Mouse (Mus musculus) liver, adult 2 months (tissue): ENCODE measurements around the gene Zbtb20. TPM values are rescaled to one million over a fixed set of nuclear protein-coding genes. Genes with fewer than 3 reads are reported as not detected.
A peak's percentile ranks its signal among the peaks of the same experiment; 100 is the strongest.

Source experiments
- DNase-seq: peaks from one replicate; pipeline ENCODE4 v3.0.0-alpha.2; 2011; ENCODE audit warnings: low read depth, low spot score; ENCODE audit errors: extremely low read depth
- H3K27ac ChIP-seq: fragments of 200-500 bp; replicated peaks from 2 replicates; pipeline ENCODE4 v1.5.1; 2012; ENCODE audit warnings: low read depth, mild to moderate bottlenecking, control low read depth, inconsistent platforms, low read length; ENCODE audit not compliant: insufficient read depth
- H3K27me3 ChIP-seq: fragments of 200-500 bp; 2 replicates; pipeline ENCODE4 v1.6.1; 2012; ENCODE audit warnings: mild to moderate bottlenecking, moderate library complexity, low read length, inconsistent platforms; ENCODE audit not compliant: control insufficient read depth, insufficient read depth
- H3K36me3 ChIP-seq: fragments of 200-500 bp; 2 replicates; pipeline ENCODE4 v1.6.1; 2012; ENCODE audit warnings: low read length, inconsistent platforms; ENCODE audit not compliant: control insufficient read depth, insufficient read depth
- H3K4me1 ChIP-seq: fragments of 200-500 bp; 2 replicates; pipeline ENCODE4 v1.6.1; 2011; ENCODE audit warnings: low read length; ENCODE audit not compliant: control insufficient read depth, insufficient read depth
- H3K4me3 ChIP-seq: fragments of 200-500 bp; 2 replicates; pipeline ENCODE4 v1.5.1; 2011; ENCODE audit warnings: low read depth, mild to moderate bottlenecking, control low read depth, low read length, moderate library complexity; ENCODE audit not compliant: insufficient read depth
- H3K79me2 ChIP-seq: fragments of 200-500 bp; 2 replicates; pipeline ENCODE4 v1.6.1; 2012; ENCODE audit warnings: inconsistent platforms, mild to moderate bottlenecking, low read length, moderate library complexity; ENCODE audit not compliant: control insufficient read depth, insufficient read depth
- H3K9ac ChIP-seq: fragments of 200-500 bp; 2 replicates; pipeline ENCODE4 v1.6.1; 2012; ENCODE audit warnings: low read depth, mild to moderate bottlenecking, control low read depth, inconsistent platforms, low read length
- CTCF ChIP-seq: fragments of 200-500 bp; IDR thresholded peaks from 2 replicates; pipeline ENCODE4 v1.5.1; 2011; ENCODE audit warnings: low read depth, low read length, control low read depth
- POLR2A ChIP-seq: fragments of 200-500 bp; IDR thresholded peaks from 2 replicates; pipeline ENCODE4 v1.6.1; 2011; ENCODE audit warnings: low read length, control low read depth; ENCODE audit not compliant: insufficient read depth; ENCODE audit errors: extremely low read depth
- WGBS: fragments of 180-500 bp; shearing (Covaris S2); methylation state at CpG from one replicate; pipeline ENCODE4 v1.1.7; 2018; 5-methylcytosine and 5-hydroxymethylcytosine counted together
- polyA plus RNA-seq: library from polyadenylated mRNA; depleted of rRNA; stranded (reverse); fragments of >200 nt; gene quantifications from 2 replicates; pipeline ENCODE4 v1.2.3, GENCODE M21; 2012
- total RNA-seq: library from RNA; depleted of rRNA; stranded (reverse); fragments of >200 nt; gene quantifications from 2 replicates; pipeline ENCODE4 v1.2.3, GENCODE M21; 2014

Gene Zbtb20
- total and polyA plus RNA-seq, 2 experiments: 17.8 to 52.6 TPM

DNA sequence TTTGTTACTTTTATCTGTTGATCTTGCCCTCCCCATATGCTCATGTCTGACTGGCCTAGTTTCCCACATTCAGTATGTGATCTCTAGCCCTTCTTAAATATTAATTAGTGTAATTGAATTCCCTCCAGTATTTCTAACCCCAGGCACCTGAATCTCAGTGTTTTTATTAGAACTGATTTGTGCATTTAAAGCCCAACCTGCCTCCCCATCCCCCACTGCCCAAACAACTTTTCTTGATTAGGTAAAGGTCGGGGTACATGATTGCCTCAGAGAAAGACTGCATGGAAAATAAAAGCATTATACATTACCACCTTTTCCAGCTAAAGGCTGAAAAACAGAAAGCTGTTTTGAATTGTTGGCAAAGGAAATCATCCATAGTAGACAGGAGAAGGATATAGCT lies 383.8 kb downstream of the Zbtb20 start:
- 18% methylated on average over 1 of the region's 1 CpGs for WGBS
- Histone ChIP-seq H3K4me3 (no peak overlapping the region), H3K36me3 (peaks cover 12% of the 10 kb centered on the region), H3K79me2 (peaks cover 3% of the 10 kb centered on the region; the same call in 1 of the 2 replicates), H3K4me1 (peaks cover 3% of the 10 kb centered on the region; the same call in 1 of the 2 replicates), H3K27me3 (no peaks in the 10 kb centered on the region), H3K9ac (no peak overlapping the region), H3K27ac (no peak overlapping the region)
- peak; percentile 48 for DNase-seq
- no peak for TF ChIP-seq POLR2A

DNA sequence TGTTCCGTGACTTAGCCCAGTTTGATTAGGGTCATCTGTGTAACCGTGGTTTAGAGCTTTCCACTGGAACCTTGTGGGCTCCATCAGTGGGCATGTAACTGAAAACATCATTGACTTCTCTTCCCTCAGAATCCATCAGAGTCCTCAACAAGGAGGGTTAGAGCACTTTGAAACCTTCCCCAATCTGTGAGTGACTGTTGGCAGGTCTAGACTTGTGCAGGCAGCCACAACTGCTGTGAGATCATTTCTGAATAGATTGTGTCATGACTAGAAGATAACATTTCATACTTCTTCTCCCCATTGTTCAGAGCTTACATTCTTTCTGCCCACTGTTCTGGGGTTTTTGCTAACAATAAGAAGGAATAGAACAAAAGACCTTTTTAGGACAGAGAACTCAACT lies 385.2 kb downstream of the Zbtb20 start:
- no peaks in the 10 kb centered on the region for H3K27me3 ChIP-seq
- WGBS: 86% methylated on average over 2 of the region's 2 CpGs
- no peak overlapping the region for H3K4me3 ChIP-seq
- H3K27ac ChIP-seq: no peak overlapping the region
- peaks cover 3% of the 10 kb centered on the region; the same call in 1 of the 2 replicates for H3K4me1 ChIP-seq
- H3K36me3 ChIP-seq: peaks cover 13% of the 10 kb centered on the region
- DNase-seq: no peak
- peaks cover 3% of the 10 kb centered on the region; the same call in 1 of the 2 replicates for H3K79me2 ChIP-seq
- H3K9ac ChIP-seq: no peak overlapping the region
- no peak for TF ChIP-seq POLR2A
- TF ChIP-seq CTCF: no peak

DNA sequence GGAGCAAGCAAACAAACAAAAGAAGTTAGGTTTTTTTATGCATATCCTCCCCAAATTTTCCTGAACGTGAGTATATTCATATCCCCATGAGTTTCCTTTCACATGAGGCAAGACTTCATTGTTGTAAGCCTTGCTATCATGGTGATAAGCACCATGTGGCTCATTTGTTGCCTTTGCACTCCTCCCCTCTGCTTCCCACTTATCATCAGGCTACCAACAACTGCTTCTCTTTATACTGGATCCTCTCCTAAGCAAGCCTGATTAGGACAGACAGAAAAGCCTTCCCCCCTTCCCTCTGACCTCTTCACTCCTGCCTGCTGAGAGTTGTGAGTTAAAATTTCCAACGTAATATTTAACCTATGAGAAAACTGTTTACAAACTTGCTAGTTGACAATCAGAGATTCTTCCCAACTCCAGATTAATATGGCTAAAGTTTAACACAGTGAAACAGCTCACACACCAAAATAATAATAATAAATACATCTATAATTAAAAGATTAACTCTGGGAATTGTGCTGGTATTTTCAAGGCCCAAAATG lies 398.4 kb downstream of the Zbtb20 start:
- DNase-seq: no peak
- WGBS: 26% methylated on average over 2 of the region's 2 CpGs
- Histone ChIP-seq H3K27me3 (no peaks in the 10 kb centered on the region), H3K4me3 (no peak overlapping the region), H3K9ac (no peak overlapping the region), H3K4me1 (peaks cover 29% of the 10 kb centered on the region), H3K36me3 (no peaks in the 10 kb centered on the region; the same call in 1 of the 2 replicates), H3K27ac (peak overlapping the region; percentile 41; the same call in 1 of the 2 replicates), H3K79me2 (peaks cover 8% of the 10 kb centered on the region; the same call in 1 of the 2 replicates)
- TF ChIP-seq POLR2A: no peak
- no peak for TF ChIP-seq CTCF

DNA sequence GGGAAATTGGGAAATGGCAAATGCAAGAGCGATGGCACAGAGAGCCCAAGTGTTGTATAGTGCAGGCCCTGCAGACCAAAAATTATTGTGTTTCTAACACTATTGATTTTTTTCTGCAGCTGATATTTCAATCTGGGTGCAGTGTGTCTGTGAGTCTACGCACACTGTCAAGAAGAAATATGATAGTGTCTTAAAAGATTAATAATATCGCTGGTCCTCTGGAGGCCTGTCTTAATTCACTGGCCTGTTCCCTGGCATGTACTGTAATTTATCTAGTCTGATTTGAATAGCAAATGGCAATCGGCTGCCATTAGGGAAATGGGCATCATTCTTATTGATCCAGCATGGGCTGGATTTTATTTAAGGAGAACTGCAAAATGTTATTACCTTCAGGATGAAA lies 401.1 kb downstream of the Zbtb20 start:
- Histone ChIP-seq H3K27ac (no peak overlapping the region), H3K36me3 (peaks cover 5% of the 10 kb centered on the region), H3K79me2 (peaks cover 10% of the 10 kb centered on the region; the same call in 1 of the 2 replicates), H3K27me3 (no peaks in the 10 kb centered on the region), H3K9ac (no peak overlapping the region), H3K4me3 (no peak overlapping the region), H3K4me1 (peaks cover 26% of the 10 kb centered on the region)
- TF ChIP-seq POLR2A (no peak), CTCF (no peak)
- no peak for DNase-seq
- 86% methylated on average over 4 of the region's 4 CpGs for WGBS

DNA sequence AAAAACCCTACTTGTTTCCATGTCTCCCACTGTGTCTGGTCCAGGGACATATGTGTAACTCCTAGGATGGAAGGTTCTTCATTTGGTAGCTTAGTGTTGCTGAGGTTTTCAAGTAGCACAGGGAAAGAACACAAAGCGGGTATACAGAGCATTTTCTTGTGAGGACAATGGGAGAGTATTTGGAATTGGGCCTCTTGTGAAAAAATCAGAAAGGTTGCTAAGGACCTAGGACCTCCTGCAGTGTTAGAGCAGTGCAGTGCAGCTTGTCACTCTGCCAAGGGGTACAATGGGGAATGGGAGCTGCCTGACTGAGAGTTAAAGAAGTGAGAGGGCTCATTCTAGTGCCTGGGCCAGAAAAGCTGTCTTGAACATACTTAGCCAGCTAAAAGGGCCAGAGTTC lies 410.6 kb downstream of the Zbtb20 start:
- DNase-seq: no peak
- Histone ChIP-seq H3K27ac (peak overlapping the region; percentile 84), H3K27me3 (no peaks in the 10 kb centered on the region), H3K4me1 (peaks cover 16% of the 10 kb centered on the region), H3K9ac (peak overlapping the region; percentile 64), H3K4me3 (no peak overlapping the region), H3K36me3 (peaks cover 11% of the 10 kb centered on the region), H3K79me2 (peaks cover 5% of the 10 kb centered on the region; the same call in 1 of the 2 replicates)
- WGBS: 98% methylated on average over 1 of the region's 1 CpGs
- no peak for TF ChIP-seq CTCF
- no peak for TF ChIP-seq POLR2A

DNA sequence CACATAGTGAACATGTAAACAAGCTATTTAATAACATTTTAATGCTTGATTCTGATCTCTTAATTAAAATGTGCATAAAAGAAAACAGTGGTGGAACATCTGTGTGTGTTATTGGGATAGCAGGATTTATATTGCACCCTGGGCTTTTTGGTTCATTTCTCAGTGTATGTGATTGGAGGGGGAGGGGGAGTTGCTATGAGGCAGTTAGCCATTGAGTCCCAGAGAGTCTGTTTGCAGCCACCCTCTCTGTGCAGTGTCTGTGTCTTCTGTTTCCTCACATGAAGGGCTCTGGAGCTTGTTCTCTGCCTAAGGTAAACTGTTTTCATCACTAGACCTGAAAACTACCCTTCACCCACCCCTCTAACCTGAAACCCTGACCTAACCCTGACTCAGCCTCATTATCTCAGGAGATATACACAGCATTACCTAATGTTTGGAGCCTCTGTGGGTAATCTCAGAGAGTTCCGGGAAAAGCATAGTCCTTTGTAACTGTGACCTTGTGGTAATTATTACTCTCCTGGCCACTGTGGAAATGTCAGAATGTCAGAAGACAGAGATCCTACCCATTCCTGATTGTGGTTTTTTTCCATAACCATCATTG lies 411.2 kb downstream of the Zbtb20 start:
- DNase-seq: peak; percentile 76
- H3K27ac ChIP-seq: peak overlapping the region; percentile 84

More for the DNA sequence above, 411.2 kb downstream of the Zbtb20 start:
- H3K79me2 ChIP-seq: peaks cover 3% of the 10 kb centered on the region; the same call in 1 of the 2 replicates
- H3K9ac ChIP-seq: peak overlapping the region; percentile 18; the same call in 1 of the 2 replicates
- H3K4me1 ChIP-seq: peaks cover 16% of the 10 kb centered on the region
- TF ChIP-seq POLR2A (0 out of 2 replicates have a peak, but pooled peaks have one; percentile 11), CTCF (no peak)
- peaks cover 9% of the 10 kb centered on the region for H3K36me3 ChIP-seq
- no peak overlapping the region for H3K4me3 ChIP-seq
- no peaks in the 10 kb centered on the region for H3K27me3 ChIP-seq
- WGBS: 9% methylated on average over 1 of the region's 1 CpGs
